Mouse (Mus musculus) heart, adult 2 months (tissue): ENCODE data around the gene Rnf157. TPM values are rescaled to one million over a fixed set of nuclear protein-coding genes. Genes with fewer than 3 reads are reported as not detected.

Source experiments
- DNase-seq, 2 experiments: peaks; one replicate each; pipeline ENCODE4 v3.0.0; 2021
- H3K27ac ChIP-seq: fragments of 200-600 bp; 2 replicates; pipeline ENCODE4 v1.8.1; 2022
- H3K27me3 ChIP-seq: fragments of 200-500 bp; 2 replicates; pipeline ENCODE4 v1.6.1; 2012; ENCODE audit warnings: mild to moderate bottlenecking, low read length, inconsistent platforms, mixed read lengths; ENCODE audit not compliant: control insufficient read depth, insufficient read depth
- H3K36me3 ChIP-seq: fragments of 200-500 bp; 2 replicates; pipeline ENCODE4 v1.6.1; 2012; ENCODE audit warnings: low read length, inconsistent platforms; ENCODE audit not compliant: control insufficient read depth, insufficient read depth
- H3K4me1 ChIP-seq: fragments of 200-500 bp; 2 replicates; pipeline ENCODE4 v1.6.1; 2011; ENCODE audit warnings: low read length; ENCODE audit not compliant: control insufficient read depth, insufficient read depth
- H3K4me3 ChIP-seq: fragments of 200-600 bp; 2 replicates; pipeline ENCODE4 v1.8.1; 2022
- H3K79me2 ChIP-seq: fragments of 200-500 bp; replicated peaks from 2 replicates; pipeline ENCODE4 v1.6.1; 2012; ENCODE audit warnings: mild to moderate bottlenecking, inconsistent platforms, low read length, moderate library complexity, mixed read lengths; ENCODE audit not compliant: control insufficient read depth, insufficient read depth
- H3K9ac ChIP-seq: fragments of 200-500 bp; 2 replicates; pipeline ENCODE4 v1.6.1; 2012; ENCODE audit warnings: low read depth, mild to moderate bottlenecking, control low read depth, inconsistent platforms, low read length, mixed read lengths
- CTCF ChIP-seq: fragments of 200-600 bp; IDR thresholded peaks from 2 replicates; pipeline ENCODE4 v1.8.1; 2022; ENCODE audit warnings: antibody characterized with exemption, mild to moderate bottlenecking, moderate library complexity
- EP300 ChIP-seq: fragments of 200-500 bp; IDR thresholded peaks from 2 replicates; pipeline ENCODE4 v1.6.1; 2011; ENCODE audit warnings: low read depth, low read length, control low read depth; ENCODE audit not compliant: insufficient read depth
- POLR2A ChIP-seq: fragments of 200-500 bp; IDR thresholded peaks from 2 replicates; pipeline ENCODE4 v1.6.1; 2011; ENCODE audit warnings: mild to moderate bottlenecking, low read depth, low read length, control low read depth; ENCODE audit not compliant: insufficient read depth
- WGBS: fragments of 180-500 bp; shearing (Covaris S2); methylation state at CpG from one replicate; pipeline ENCODE4 v1.1.7; 2018; 5-methylcytosine and 5-hydroxymethylcytosine counted together
- intact Hi-C: fragments of 180-260 bp; cut with DNase I; formaldehyde crosslinking; loops from one replicate; pipeline ENCODE4 v1.15.1; 2025
- long read RNA-seq: library from polyadenylated mRNA; stranded (forward); transcript quantifications from one replicate; pipeline ENCODE4 v2.0.0, GENCODE M21; 2021
- polyA plus RNA-seq: library from polyadenylated mRNA; depleted of rRNA; stranded (reverse); fragments of >200 nt; gene quantifications from 2 replicates; pipeline ENCODE4 v1.2.3, GENCODE M21; 2012; rRNA removed
- total RNA-seq, 2 experiments: library from RNA; stranded (reverse); gene quantifications; 2 replicates each; pipeline ENCODE4 v1.2.3; 2021

Gene Rnf157
- total RNA-seq (1 to 10 TPM; 6.0 to 7.2 TPM), polyA plus RNA-seq (3.0 and 5.7 TPM in 2 replicates)
- long read RNA-seq, full-length matches to known transcripts = 4 of 6 reads
- long read RNA-seq, partial matches to known transcripts = 0 of 6 reads
- long read RNA-seq, other reads (novel, unspliced or antisense) = 2 of 6 reads

GRCm38 (mm10) chr11:116412904-116413630 lies at the start of gene Rnf157:
Gene Rnf157 (minus strand): TSS chr11:116413032.
- Histone ChIP-seq H3K27ac (peak within 1 kb of the TSS; percentile 34; the same call in 1 of the 2 replicates), H3K27me3 (peaks cover 2% of the 10 kb centered on the region; the same call in 1 of the 2 replicates), H3K4me3 (peak within 1 kb of the TSS; percentile 55), H3K79me2 (no peaks in the 10 kb centered on the region; the same call in 1 of the 2 replicates), H3K36me3 (no peaks in the 10 kb centered on the region), H3K4me1 (peaks cover 2% of the 10 kb centered on the region), H3K9ac (peak within 1 kb of the TSS; percentile 83)
- intact Hi-C loops = loop anchor here (2.0 kb wide), 1 partner anchor 22 kb away; the partner anchor contains the start of gene Ubald2
- WGBS = 2% methylated on average over 70 of the region's 82 CpGs
- peak; percentile 91 for DNase-seq
- TF ChIP-seq CTCF = no peak
- TF ChIP-seq POLR2A = no peak
- no peak for TF ChIP-seq EP300

- TF ChIP-seq EP300 (no peak), CTCF (no peak), POLR2A (no peak)
- WGBS = 61% methylated on average over 4 of the region's 4 CpGs
- H3K4me1 ChIP-seq = no peaks in the 10 kb centered on the region
- H3K27ac ChIP-seq = no peak overlapping the region
- no peak for DNase-seq
- intact Hi-C loops = loop anchor here (5.0 kb wide), 1 partner anchor 232 kb away; no protein-coding TSS in a partner anchor
- H3K9ac ChIP-seq = no peak overlapping the region
- H3K79me2 ChIP-seq = no peaks in the 10 kb centered on the region
- H3K36me3 ChIP-seq = no peaks in the 10 kb centered on the region
- no peak overlapping the region for H3K4me3 ChIP-seq
- H3K27me3 ChIP-seq = no peaks in the 10 kb centered on the region
These were observed 47.0 kb upstream of the Rnf157 start for GRCm38 (mm10) chr11:116459786-116460185.

GRCm38 (mm10) chr11:116456234-116456633 lies 43.4 kb upstream of the Rnf157 start:
- DNase-seq = no peak
- 77% methylated on average over 8 of the region's 8 CpGs for WGBS
- Histone ChIP-seq H3K79me2 (no peaks in the 10 kb centered on the region), H3K27me3 (no peaks in the 10 kb centered on the region), H3K4me1 (no peaks in the 10 kb centered on the region), H3K27ac (no peak overlapping the region), H3K36me3 (no peaks in the 10 kb centered on the region), H3K4me3 (no peak overlapping the region), H3K9ac (no peak overlapping the region)
- intact Hi-C loops = no loop called here
- TF ChIP-seq POLR2A = no peak

- H3K4me3 ChIP-seq = no peak overlapping the region
- no peak for TF ChIP-seq EP300
- TF ChIP-seq POLR2A = no peak
- TF ChIP-seq CTCF = no peak
- no peak for DNase-seq
- H3K79me2 ChIP-seq = no peaks in the 10 kb centered on the region
- no peaks in the 10 kb centered on the region for H3K36me3 ChIP-seq
- no peaks in the 10 kb centered on the region for H3K4me1 ChIP-seq
- intact Hi-C loops = no loop called here
- WGBS = 77% methylated on average over 10 of the region's 10 CpGs
- H3K9ac ChIP-seq = no peak overlapping the region
- no peaks in the 10 kb centered on the region for H3K27me3 ChIP-seq
- no peak overlapping the region for H3K27ac ChIP-seq
These were observed 41.1 kb upstream of the Rnf157 start for GRCm38 (mm10) chr11:116453889-116454288.

- intact Hi-C loops = loop anchor here (5.0 kb wide), 1 partner anchor 62 kb away; no protein-coding TSS in a partner anchor
- Histone ChIP-seq H3K27ac (no peak overlapping the region), H3K4me1 (no peaks in the 10 kb centered on the region), H3K36me3 (no peaks in the 10 kb centered on the region), H3K9ac (no peak overlapping the region), H3K79me2 (no peaks in the 10 kb centered on the region), H3K4me3 (no peak overlapping the region), H3K27me3 (peaks cover 3% of the 10 kb centered on the region; the same call in 1 of the 2 replicates)
- no peak for TF ChIP-seq EP300
- no peak for TF ChIP-seq POLR2A
- no peak for TF ChIP-seq CTCF
- WGBS = 89% methylated on average over 3 of the region's 3 CpGs
- DNase-seq = no peak
These were observed 36.5 kb upstream of the Rnf157 start for GRCm38 (mm10) chr11:116449341-116449740.

GRCm38 (mm10) chr11:116447822-116448221 lies 35.0 kb upstream of the Rnf157 start:
- Histone ChIP-seq H3K4me3 (no peak overlapping the region), H3K36me3 (no peaks in the 10 kb centered on the region), H3K9ac (no peak overlapping the region), H3K79me2 (no peaks in the 10 kb centered on the region), H3K4me1 (no peaks in the 10 kb centered on the region), H3K27ac (no peak overlapping the region), H3K27me3 (peaks cover 3% of the 10 kb centered on the region; the same call in 1 of the 2 replicates)
- no peak for TF ChIP-seq POLR2A
- no peak for TF ChIP-seq EP300
- TF ChIP-seq CTCF = no peak
- 53% methylated on average over 5 of the region's 5 CpGs for WGBS
- DNase-seq = no peak
- intact Hi-C loops = loop anchor here (5.0 kb wide), 1 partner anchor 61 kb away; no protein-coding TSS in a partner anchor
